Mouse (Mus musculus): ENCODE measurements around the gene Cacnb3.

GRCm38 (mm10) chr15:98582410-98582809 lies 48.2 kb upstream of the Cacnb3 start:
- no peak for TF ChIP-seq CTCF (IDR thresholded peaks at IDR 0.05; ENCODE audit: low read depth)
- TF ChIP-seq EP300 (IDR thresholded peaks at IDR 0.05; ENCODE audit: low read depth), result no peak

Measured in heart, postnatal 0 days (tissue).